Mouse (Mus musculus): Measurements from ENCODE around the gene Ccdc8.

Ccdc8 gene

GRCm38 (mm10) chr7:17011909-17012590 is 19.5 kb downstream of the Ccdc8 start:
- DNase-seq (ENCODE audit: low spot score): no peak

GRCm38 (mm10) chr7:17015381-17015780 is 22.9 kb downstream of the Ccdc8 start:
- no peak for DNase-seq (ENCODE audit: low spot score)

- DNase-seq (ENCODE audit: low spot score): peak; percentile 95
Measured at GRCm38 (mm10) chr7:17017036-17017435, 24.5 kb downstream of the Ccdc8 start.

- no peak for DNase-seq (ENCODE audit: low spot score)
Measured at GRCm38 (mm10) chr7:17017921-17018320, 25.4 kb downstream of the Ccdc8 start.

GRCm38 (mm10) chr7:17019426-17020166 is 27.1 kb downstream of the Ccdc8 start:
- no peak for DNase-seq (ENCODE audit: low spot score)

GRCm38 (mm10) chr7:17022176-17022575 is 29.7 kb downstream of the Ccdc8 start:
- DNase-seq (ENCODE audit: low spot score): no peak

- DNase-seq (ENCODE audit: low spot score): no peak
Measured at GRCm38 (mm10) chr7:17023701-17024100, 31.2 kb downstream of the Ccdc8 start.

- DNase-seq (ENCODE audit: low spot score): no peak
Measured at GRCm38 (mm10) chr7:17024141-17024540, 31.6 kb downstream of the Ccdc8 start.

GRCm38 (mm10) chr7:17024814-17025504 is 32.5 kb downstream of the Ccdc8 start:
- DNase-seq (ENCODE audit: low spot score): no peak

GRCm38 (mm10) chr7:17025505-17025894 is 33.0 kb downstream of the Ccdc8 start:
- DNase-seq (ENCODE audit: low spot score): no peak

GRCm38 (mm10) chr7:17025896-17026622 is 33.6 kb downstream of the Ccdc8 start:
- DNase-seq (ENCODE audit: low spot score): no peak

GRCm38 (mm10) chr7:17026710-17027587 is 34.4 kb downstream of the Ccdc8 start:
- DNase-seq (ENCODE audit: low spot score): peak; percentile 77

GRCm38 (mm10) chr7:17027588-17028343 is 35.3 kb downstream of the Ccdc8 start, which contains the start of gene Ppp5c:
Gene Ppp5c, minus strand, starts transcription at chr7:17027924.
- DNase-seq (ENCODE audit: low spot score): peak; percentile 89

- no peak for DNase-seq (ENCODE audit: low spot score)
Measured at GRCm38 (mm10) chr7:17028923-17029322, 36.4 kb downstream of the Ccdc8 start.

GRCm38 (mm10) chr7:17030239-17030638 is 37.7 kb downstream of the Ccdc8 start:
- DNase-seq (ENCODE audit: low spot score): no peak

- DNase-seq (ENCODE audit: low spot score): no peak
Measured at GRCm38 (mm10) chr7:17038018-17038695, 45.6 kb downstream of the Ccdc8 start.

GRCm38 (mm10) chr7:17039373-17039772 is 46.9 kb downstream of the Ccdc8 start:
- DNase-seq (ENCODE audit: low spot score): no peak

- DNase-seq (ENCODE audit: low spot score): no peak
Measured at GRCm38 (mm10) chr7:17045743-17046142, 53.2 kb downstream of the Ccdc8 start.
